Mouse (Mus musculus): ENCODE measurements at regions not wholly inside any gene's neighbourhood (a gene's known extent, or its start where the extent isn't known, plus 50 kb on each side); places are given as distances from the start of the nearest gene placed in this dataset.

- DNase-seq = peak in 1 of 2 experiments; percentile 25
These were observed 247.7 kb upstream of the 1700056E22Rik start for GRCm38 (mm10) chr1:184281768-184282167.

- DNase-seq = peak in 1 of 2 experiments; percentile 33
These were observed 245.2 kb upstream of the 1700056E22Rik start for GRCm38 (mm10) chr1:184279263-184279662.

DNA sequence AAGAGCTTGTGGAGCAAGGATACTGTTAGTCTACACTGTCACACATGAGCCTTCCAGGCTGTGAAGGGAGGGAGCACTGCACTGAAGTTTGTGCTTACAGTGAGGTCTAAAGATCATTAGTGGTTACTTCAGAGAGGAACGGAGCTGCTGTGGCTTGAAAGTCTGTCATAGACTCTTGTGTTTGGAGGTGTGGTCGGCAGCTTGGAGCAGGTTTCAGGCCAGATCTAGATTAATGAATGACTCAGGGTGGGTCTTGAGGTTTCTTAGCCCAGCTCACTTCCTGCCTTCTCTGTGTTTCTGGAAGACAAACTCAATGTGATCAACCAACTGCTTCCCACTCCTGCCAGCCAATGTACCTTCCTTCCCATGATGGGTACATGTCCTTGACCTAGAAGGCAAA is 242.9 kb upstream of the 1700056E22Rik start:
- DNase-seq = no peak

DNA sequence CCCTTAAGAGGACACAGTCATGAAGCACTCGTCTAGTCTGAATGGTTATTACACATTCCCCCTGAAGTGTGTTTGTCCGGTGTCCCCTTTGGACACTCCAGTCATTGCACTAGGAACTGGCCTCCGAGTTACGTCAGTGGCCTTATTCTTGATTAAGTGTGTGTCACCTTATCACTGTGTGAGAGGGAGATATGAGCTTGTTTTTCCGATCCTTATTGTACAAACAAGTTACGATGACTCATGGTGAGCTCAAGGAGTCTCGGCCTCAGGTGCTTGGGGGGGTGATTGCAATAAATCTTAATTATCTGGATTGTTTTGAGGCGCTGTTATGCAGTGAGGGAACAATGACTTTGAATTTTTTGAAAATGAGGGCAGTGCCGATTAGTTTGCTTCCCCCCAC is 241.8 kb upstream of the 1700056E22Rik start:
- DNase-seq = peak in 1 of 2 experiments; percentile 33

- DNase-seq = no peak
These were observed 241.3 kb upstream of the 1700056E22Rik start for GRCm38 (mm10) chr1:184275396-184275795.

DNA sequence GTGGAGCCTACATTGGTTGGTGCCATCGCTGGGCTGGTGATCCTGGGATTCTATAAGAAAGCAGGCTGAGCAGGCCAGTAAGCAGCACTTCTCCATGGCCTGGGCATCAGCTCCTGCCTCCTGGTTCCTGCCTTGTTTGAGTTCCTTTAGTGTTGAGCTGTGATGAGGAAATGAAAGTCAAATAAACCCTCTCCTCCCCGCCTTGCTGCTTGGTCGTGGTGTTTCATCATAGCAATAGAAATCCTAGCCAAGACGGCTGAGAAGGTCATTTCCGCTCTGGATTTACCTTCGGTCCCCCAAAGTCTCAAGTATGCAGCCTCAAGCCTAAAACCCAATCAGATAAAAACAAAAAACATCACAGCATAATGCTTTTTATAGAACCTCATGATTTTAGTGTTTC is 240.6 kb upstream of the 1700056E22Rik start:
- DNase-seq = no peak

- no peak for DNase-seq
These were observed 239.6 kb upstream of the 1700056E22Rik start for GRCm38 (mm10) chr1:184273722-184274121.

DNA sequence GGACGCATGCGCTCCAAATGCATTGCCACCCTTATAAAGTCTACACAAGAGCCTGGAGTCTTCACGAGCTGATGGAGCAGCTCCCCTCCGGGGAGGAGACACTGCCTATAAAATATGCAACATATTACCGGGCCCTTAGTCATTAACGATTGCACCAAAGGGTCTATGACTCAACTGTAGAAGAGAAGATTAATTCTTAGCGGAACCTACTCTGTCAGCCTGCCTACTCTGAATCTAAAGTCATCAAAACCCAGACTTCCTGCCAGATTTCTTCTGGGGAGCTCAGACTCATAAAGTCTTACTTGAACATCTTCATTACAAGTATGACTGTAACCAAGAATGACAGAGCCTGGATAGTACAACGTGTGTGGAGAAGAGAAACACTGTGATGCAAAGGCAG is 237.2 kb upstream of the 1700056E22Rik start:
- no peak for DNase-seq

GRCm38 (mm10) chr1:184266051-184266450 is 231.9 kb upstream of the 1700056E22Rik start:
- DNase-seq = peak; percentile 63 to 75

- no peak for DNase-seq
These were observed 228.9 kb upstream of the 1700056E22Rik start for GRCm38 (mm10) chr1:184262975-184263374.

- no peak for DNase-seq
These were observed 227.3 kb upstream of the 1700056E22Rik start for GRCm38 (mm10) chr1:184261385-184261727.

- DNase-seq = no peak
These were observed 226.8 kb upstream of the 1700056E22Rik start for GRCm38 (mm10) chr1:184260722-184261384.

DNA sequence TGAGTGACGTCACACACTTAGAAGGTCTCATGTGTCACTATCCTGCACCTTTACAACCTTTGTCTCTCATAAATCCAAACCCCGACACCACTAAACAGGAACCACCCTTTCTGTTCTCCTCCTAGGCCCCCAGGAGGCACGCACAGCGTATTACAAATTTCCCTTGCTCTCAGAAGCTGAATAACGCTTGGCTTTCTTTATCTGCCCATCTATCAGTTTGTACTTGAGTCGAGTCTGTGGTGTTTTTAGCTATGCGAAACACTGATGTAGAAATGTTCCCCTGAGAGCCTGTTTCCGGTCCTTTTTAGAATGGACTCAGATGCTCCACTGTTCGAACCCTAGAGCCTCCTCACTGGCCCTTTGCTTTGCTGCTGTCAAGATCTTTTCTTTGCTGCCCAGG is 225.8 kb upstream of the 1700056E22Rik start:
- no peak for DNase-seq

GRCm38 (mm10) chr1:184257356-184257755 is 223.3 kb upstream of the 1700056E22Rik start:
- DNase-seq = no peak

- DNase-seq = no peak
These were observed 220.8 kb upstream of the 1700056E22Rik start for GRCm38 (mm10) chr1:184254951-184255350.

GRCm38 (mm10) chr1:184244730-184245488 is 210.8 kb upstream of the 1700056E22Rik start:
- DNase-seq = no peak

DNA sequence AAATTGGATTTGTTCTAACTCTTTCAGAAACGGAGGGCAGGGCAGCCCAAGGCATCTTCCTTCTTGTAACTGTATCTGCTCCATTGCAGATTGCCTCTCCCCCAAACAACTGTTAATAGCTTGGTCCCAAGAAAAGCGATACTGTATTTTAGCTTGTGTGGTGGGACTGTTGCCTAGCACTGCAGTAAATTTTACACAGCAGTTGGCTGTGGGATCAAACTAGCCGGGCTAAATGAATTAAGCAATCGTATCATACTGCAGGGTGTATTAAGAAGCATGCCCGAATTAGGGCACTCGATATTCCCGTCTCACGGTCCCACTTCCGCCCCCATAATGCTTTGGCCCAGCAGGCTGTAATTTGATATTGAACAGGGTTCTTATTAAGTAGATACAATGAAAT is 210.2 kb upstream of the 1700056E22Rik start:
- DNase-seq = no peak

GRCm38 (mm10) chr1:184241846-184242245 is 207.7 kb upstream of the 1700056E22Rik start:
- DNase-seq = no peak

DNA sequence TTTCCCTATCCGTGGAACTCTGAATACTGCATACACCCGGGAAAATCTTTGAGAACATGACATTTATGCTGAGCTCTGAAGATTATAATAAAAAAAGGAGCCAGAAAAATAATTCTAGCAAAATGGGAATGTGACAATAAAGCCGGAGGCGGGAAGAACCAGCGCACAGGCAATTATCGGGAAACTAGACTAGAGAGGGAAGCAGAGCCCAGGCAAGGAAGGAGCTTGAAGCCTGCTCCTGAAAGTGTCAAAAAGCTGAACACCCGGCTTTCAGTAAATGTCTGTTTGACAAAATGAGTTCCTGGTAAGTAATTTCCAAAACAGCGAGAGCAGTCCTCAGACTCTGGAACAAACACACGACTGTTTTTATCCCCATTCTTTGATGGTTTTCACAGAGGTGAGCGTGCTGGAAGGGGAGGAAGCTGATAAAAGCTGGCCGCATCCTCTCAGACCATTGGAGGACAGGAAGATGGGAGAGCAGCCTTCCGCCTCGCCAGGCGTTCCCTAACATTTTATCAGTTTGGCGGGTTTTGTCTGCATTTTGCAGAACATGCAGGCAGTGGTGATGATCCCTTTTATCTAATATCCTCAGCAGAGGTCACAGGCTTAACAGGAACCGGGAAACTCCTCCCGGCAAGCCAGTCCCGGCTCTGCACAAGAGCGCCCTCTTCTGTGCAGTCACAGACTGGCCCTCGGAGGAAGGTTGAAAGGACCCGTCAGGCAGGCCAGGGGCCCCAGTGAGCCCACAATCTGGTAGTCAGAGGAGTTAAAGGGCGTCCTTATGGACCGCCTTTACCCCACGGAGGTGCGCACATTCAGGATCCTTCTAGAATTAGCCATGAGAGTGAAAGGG is 201.3 kb upstream of the 1700056E22Rik start:
- peak; percentile 52 to 62 for DNase-seq

- DNase-seq = no peak
These were observed 200.4 kb upstream of the 1700056E22Rik start for GRCm38 (mm10) chr1:184234320-184234988.

DNA sequence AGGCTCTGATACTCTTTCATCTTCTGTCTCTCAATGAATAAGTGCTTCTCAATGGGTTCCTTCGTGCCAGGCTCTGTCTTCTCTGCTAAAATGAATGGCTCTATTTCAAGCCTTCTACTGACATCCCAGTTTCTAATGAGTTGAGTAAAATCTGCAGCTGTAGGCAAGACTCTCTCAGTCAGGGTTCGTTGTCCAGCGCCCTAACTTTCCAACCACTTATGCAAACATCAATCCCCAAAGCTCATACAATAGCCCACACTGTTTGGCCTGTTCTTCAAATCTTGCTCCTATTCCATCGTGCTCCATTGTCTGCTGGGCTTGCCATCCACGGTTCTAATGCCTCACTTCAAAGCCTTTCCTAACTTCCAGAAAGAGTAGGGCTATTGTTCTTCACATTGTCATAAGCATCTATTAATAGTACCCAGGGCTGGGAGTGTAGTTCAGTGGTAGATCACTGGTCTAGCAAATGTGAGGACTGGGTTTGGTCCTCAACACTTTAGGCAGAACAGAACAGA is 199.7 kb upstream of the 1700056E22Rik start:
- no peak for DNase-seq

DNA sequence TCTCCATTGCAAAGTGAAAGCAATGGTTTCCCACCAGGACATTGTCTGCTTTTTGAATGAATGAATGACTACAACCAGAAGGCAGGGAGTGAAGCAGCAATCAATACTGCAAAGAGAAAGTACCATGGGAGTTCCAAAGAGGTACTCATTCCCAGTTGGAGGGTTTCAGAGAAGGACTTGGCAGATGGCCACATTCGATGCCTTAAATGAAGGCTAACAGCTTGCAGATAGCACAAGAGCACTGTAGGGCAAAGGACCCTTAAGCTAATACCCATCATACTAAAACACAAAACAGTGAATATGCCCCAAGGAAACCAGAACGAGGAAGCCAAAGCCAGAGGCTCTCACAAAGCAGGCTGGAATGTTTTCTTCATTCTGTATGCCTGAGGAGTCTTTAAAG is 188.2 kb upstream of the 1700056E22Rik start:
- DNase-seq = no peak

DNA sequence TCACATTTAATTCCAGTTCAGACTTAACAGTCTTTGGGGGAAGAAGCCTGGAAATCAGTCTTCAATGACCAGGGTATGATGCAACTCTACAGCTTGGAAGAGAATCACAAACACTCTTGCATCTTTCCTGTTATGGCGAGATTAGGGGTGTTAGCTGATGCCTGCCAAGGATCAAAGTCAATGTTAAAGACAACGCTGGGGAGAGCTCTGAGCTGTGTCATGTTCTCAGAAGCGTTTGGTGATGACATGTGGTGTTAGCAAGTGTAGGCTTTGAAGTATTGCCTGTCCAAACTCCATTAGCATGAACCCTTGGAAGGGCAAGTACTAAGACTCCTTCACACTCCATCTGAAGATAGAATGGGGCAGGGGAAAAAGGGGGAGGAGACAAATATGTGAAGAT is 187.7 kb upstream of the 1700056E22Rik start:
- peak; percentile 22 to 51 for DNase-seq

All from lung, adult 18-20 months (tissue).